Mouse (Mus musculus) CH12.LX (cell line): ENCODE measurements around the gene Mrpl19. TPM values are rescaled to one million over a fixed set of nuclear protein-coding genes. Genes with fewer than 3 reads are reported as not detected.
A peak's percentile ranks its signal among the peaks of the same experiment; 100 is the strongest.

Experiments used
- DNase-seq: peaks from one replicate; pipeline ENCODE4 v3.0.0-alpha.2; 2013; ENCODE audit errors: extremely low read depth
- H3K27ac ChIP-seq: 2 replicates; pipeline ENCODE4 v1.5.1; 2012; ENCODE audit warnings: low read depth, mild to moderate bottlenecking, control low read depth, moderate library complexity; ENCODE audit not compliant: insufficient read depth
- H3K27me3 ChIP-seq: replicated peaks from 2 replicates; pipeline ENCODE3; 2012; ENCODE audit warnings: inconsistent platforms
- H3K36me3 ChIP-seq, 2 experiments: replicated peaks in 1 of 2; 2 replicates each; pipeline versions ENCODE3 to v1.6.1; 2012; ENCODE audit warnings: inconsistent platforms in 1 of 2, low read length in 1 of 2, mild to moderate bottlenecking in 1 of 2, mixed read lengths in 1 of 2, moderate library complexity in 1 of 2; ENCODE audit not compliant: control insufficient read depth in 1 of 2, insufficient read depth in 1 of 2
- H3K4me1 ChIP-seq, 2 experiments: 2 replicates each; pipeline ENCODE4 v1.6.1; 2012; ENCODE audit warnings: inconsistent platforms in 1 of 2, moderate library complexity in 1 of 2; ENCODE audit not compliant: insufficient read depth in 2 of 2, control insufficient read depth in 1 of 2
- H3K4me2 ChIP-seq: 2 replicates; pipeline ENCODE4 v1.6.1; 2012; ENCODE audit warnings: low read depth, mild to moderate bottlenecking, control low read depth; ENCODE audit not compliant: poor library complexity, insufficient read depth, severe bottlenecking
- H3K4me3 ChIP-seq, 3 experiments: fragments of 150-350 bp in 1 of 3; sonication (generic) in 1 of 3; replicated peaks in 1 of 3; 2 replicates each; pipeline versions ENCODE3 to v1.5.1; 2011 to 2012; ENCODE audit warnings: low read depth in 2 of 3, low read length in 2 of 3, mild to moderate bottlenecking in 2 of 3, moderate library complexity in 2 of 3, control low read depth in 1 of 3, improper control_type of control experiment in 1 of 3, inconsistent platforms in 1 of 3, mixed read lengths in 1 of 3; ENCODE audit not compliant: poor library complexity in 1 of 3
- H3K79me2 ChIP-seq: replicated peaks from 2 replicates; pipeline ENCODE4 v1.6.1; 2012; ENCODE audit warnings: mild to moderate bottlenecking, moderate library complexity; ENCODE audit not compliant: control insufficient read depth, poor library complexity, insufficient read depth, severe bottlenecking; ENCODE audit errors: extremely low read depth
- H3K9ac ChIP-seq: 2 replicates; pipeline ENCODE4 v1.6.1; 2012; ENCODE audit warnings: low read depth, mild to moderate bottlenecking, control low read depth, moderate library complexity; ENCODE audit not compliant: insufficient read depth
- H3K9me3 ChIP-seq: replicated peaks from 2 replicates; pipeline ENCODE3; 2012; ENCODE audit warnings: low read length, inconsistent platforms, mixed read lengths
- BHLHE40 ChIP-seq: IDR thresholded peaks from 2 replicates; pipeline ENCODE4 v1.6.1; 2011; ENCODE audit warnings: mild to moderate bottlenecking, low read depth, low read length, improper control_type of control experiment
- CHD2 ChIP-seq: IDR thresholded peaks from 2 replicates; pipeline ENCODE4 v1.6.1; 2011; ENCODE audit warnings: low read length, improper control_type of control experiment
- ELF1 ChIP-seq: IDR thresholded peaks from 2 replicates; pipeline ENCODE4 v1.6.1; 2014; ENCODE audit warnings: low read depth, mild to moderate bottlenecking, inconsistent platforms, low read length, improper control_type of control experiment
- GABPA ChIP-seq: IDR thresholded peaks from 2 replicates; pipeline ENCODE4 v1.6.1; 2012; ENCODE audit warnings: low read depth, low read length, improper control_type of control experiment, inconsistent platforms; ENCODE audit not compliant: insufficient replicate concordance
- HCFC1 ChIP-seq: IDR thresholded peaks from 2 replicates; pipeline ENCODE4 v1.6.1; 2012; ENCODE audit warnings: low read depth, mild to moderate bottlenecking, inconsistent platforms, low read length, improper control_type of control experiment
- JUND ChIP-seq: conservative IDR thresholded peaks from 2 replicates; pipeline ENCODE4 v1.6.1; 2011; ENCODE audit warnings: low read depth, low read length, improper control_type of control experiment
- KAT2A ChIP-seq: IDR thresholded peaks from 2 replicates; pipeline ENCODE4 v1.6.1; 2012; ENCODE audit warnings: low read length, improper control_type of control experiment, inconsistent platforms; ENCODE audit not compliant: insufficient replicate concordance
- MAFK ChIP-seq: IDR thresholded peaks from 2 replicates; pipeline ENCODE4 v1.6.1; 2011; ENCODE audit warnings: low read length, improper control_type of control experiment; ENCODE audit not compliant: insufficient replicate concordance
- MAX ChIP-seq: IDR thresholded peaks from 2 replicates; pipeline ENCODE4 v1.6.1; 2011; ENCODE audit warnings: low read length, improper control_type of control experiment
- MEF2A ChIP-seq: IDR thresholded peaks from 2 replicates; pipeline ENCODE4 v1.6.1; 2014; ENCODE audit warnings: low read depth, mild to moderate bottlenecking, inconsistent platforms, low read length, improper control_type of control experiment, borderline replicate concordance
- MXI1 ChIP-seq: IDR thresholded peaks from 2 replicates; pipeline ENCODE4 v1.6.1; 2011; ENCODE audit warnings: mild to moderate bottlenecking, low read depth, low read length, improper control_type of control experiment
- MYC ChIP-seq: IDR thresholded peaks from 2 replicates; pipeline ENCODE4 v1.6.1; 2011; ENCODE audit warnings: low read depth, mild to moderate bottlenecking, improper control_type of control experiment, low read length
- NELFE ChIP-seq: IDR thresholded peaks from 2 replicates; pipeline ENCODE4 v1.6.1; 2011; ENCODE audit warnings: low read depth, low read length, improper control_type of control experiment
- NRF1 ChIP-seq: IDR thresholded peaks from 2 replicates; pipeline ENCODE4 v1.6.1; 2014; ENCODE audit warnings: low read depth, mild to moderate bottlenecking, inconsistent platforms, low read length, improper control_type of control experiment, moderate library complexity
- POLR2A ChIP-seq: IDR thresholded peaks from 2 replicates; pipeline ENCODE4 v1.6.1; 2011; ENCODE audit warnings: low read depth, mild to moderate bottlenecking, improper control_type of control experiment, low read length
- SIN3A ChIP-seq: IDR thresholded peaks from 2 replicates; pipeline ENCODE4 v1.6.1; 2012; ENCODE audit warnings: low read length, improper control_type of control experiment, inconsistent platforms
- TBP ChIP-seq: conservative IDR thresholded peaks from 2 replicates; pipeline ENCODE4 v1.6.1; 2011; ENCODE audit warnings: low read depth, low read length, improper control_type of control experiment
- TCF12 ChIP-seq: IDR thresholded peaks from 2 replicates; pipeline ENCODE4 v1.6.1; 2014; ENCODE audit warnings: low read depth, mild to moderate bottlenecking, inconsistent platforms, low read length, improper control_type of control experiment
- UBTF ChIP-seq: IDR thresholded peaks from 2 replicates; pipeline ENCODE4 v1.6.1; 2012; ENCODE audit warnings: low read depth, mild to moderate bottlenecking, inconsistent platforms, low read length, improper control_type of control experiment, moderate library complexity
- USF1 ChIP-seq: IDR thresholded peaks from 2 replicates; pipeline ENCODE4 v1.6.1; 2014; ENCODE audit warnings: low read depth, mild to moderate bottlenecking, inconsistent platforms, low read length, improper control_type of control experiment
- USF2 ChIP-seq: conservative IDR thresholded peaks from 2 replicates; pipeline ENCODE4 v1.6.1; 2011; ENCODE audit warnings: low read depth, low read length, improper control_type of control experiment
- ZMIZ1 ChIP-seq: IDR thresholded peaks from 2 replicates; pipeline ENCODE4 v1.6.1; 2012; ENCODE audit warnings: low read depth, mild to moderate bottlenecking, inconsistent platforms, low read length, improper control_type of control experiment
- ZNF384 ChIP-seq: IDR thresholded peaks from 2 replicates; pipeline ENCODE4 v1.6.1; 2012; ENCODE audit warnings: low read depth, low read length, improper control_type of control experiment, inconsistent platforms
- dilution Hi-C: fragments of 300-500 bp; cut with MboI; formaldehyde crosslinking; loops from 2 replicates; pipeline ENCODE4 v1.14.3; 2020; ENCODE audit warnings: low sequenced_read_pairs; ENCODE audit not compliant: extremely low pct_unique_long_range_greater_than_20kb, extremely low pct_ligation_motif_present
- in situ Hi-C: fragments of 300-500 bp; cut with MboI; formaldehyde crosslinking; loops from 3 replicates; pipeline ENCODE4 v1.14.3; 2019; ENCODE audit warnings: low sequenced_read_pairs, low pct_ligation_motif_present, low pct_unique_long_range_greater_than_20kb, mixed read lengths
- polyA plus RNA-seq: library from polyadenylated mRNA; unstranded; fragments of >175 nt; gene quantifications from 2 replicates; pipeline ENCODE4 v1.2.1, GENCODE M21; 2012; ENCODE audit warnings: low read depth; ENCODE audit not compliant: insufficient read length
- total RNA-seq, 2 experiments: library from RNA; depleted of rRNA; stranded (reverse); fragments of 300-350 nt in 1 of 2; fragments of >200 nt in 1 of 2; gene quantifications; 2 replicates each; pipeline ENCODE4 v1.2.3; 2012 to 2014

Gene Mrpl19
- total RNA-seq (2012; rRNA removed) (27.2 and 30.2 TPM in 2 replicates), total RNA-seq (2014; rRNA removed) (54.0 and 57.6 TPM in 2 replicates), polyA plus RNA-seq (96.2 and 104 TPM in 2 replicates)

DNA sequence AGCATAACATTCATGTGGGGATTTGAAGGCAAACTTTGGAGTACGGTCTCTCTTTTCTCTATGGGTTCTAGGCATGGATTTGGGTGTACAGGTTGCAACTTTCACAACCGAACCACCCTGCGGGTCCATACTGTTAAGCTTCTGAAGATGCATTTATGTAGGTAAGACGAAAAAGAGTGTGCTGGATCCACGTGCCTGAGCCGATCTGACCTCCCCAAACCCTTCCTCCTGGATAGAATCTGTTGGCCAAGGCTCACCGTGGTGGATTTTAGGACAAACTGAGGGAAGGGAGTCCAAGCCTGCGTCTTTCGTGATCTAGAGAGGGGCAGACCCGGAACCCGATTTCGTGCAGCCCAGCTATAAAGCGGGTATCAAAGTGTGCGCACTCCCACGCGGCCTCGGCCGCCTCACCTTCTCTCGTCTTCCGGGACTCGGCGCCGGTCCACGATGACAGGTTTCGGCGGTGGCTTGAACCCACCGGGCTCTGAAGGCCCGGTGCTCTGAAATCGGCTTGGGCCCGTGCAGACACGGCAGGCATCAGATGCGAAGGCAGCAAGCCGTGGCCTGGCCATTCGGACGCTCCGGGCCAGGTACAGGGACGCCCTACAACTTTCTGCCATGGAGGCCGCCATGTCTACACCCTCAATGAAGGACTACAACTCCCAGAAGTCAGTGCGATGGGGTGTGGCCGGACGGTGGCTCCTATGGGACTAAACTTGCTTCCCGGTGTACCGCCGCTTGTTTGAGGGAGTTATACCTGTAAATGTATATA is at the start of gene Mrpl19:
Mrpl19 (minus strand) TSS at position 663 of the 772 bp plus-strand sequence.
- Histone ChIP-seq H3K27me3 (peaks cover 14% of the 10 kb centered on the region), H3K4me2 (peak within 1 kb of the TSS; percentile 88), H3K9me3 (no peaks in the 10 kb centered on the region), H3K79me2 (peaks cover 14% of the 10 kb centered on the region), H3K9ac (peak within 1 kb of the TSS; percentile 90), H3K4me3 (peak within 1 kb of the TSS; percentile 71 to 97 (median 92)), H3K36me3 (peaks cover 29 to 34% of the 10 kb centered on the region in 2 experiments), H3K4me1 (peaks cover 4 to 20% of the 10 kb centered on the region in 2 experiments; a peak in 2 of 4 replicates), H3K27ac (no peak within 1 kb of the TSS)
- TF ChIP-seq BHLHE40 (peak; percentile 26; the same call in 1 of the 2 replicates), ZNF384 (no peak), HCFC1 (peak; percentile 97), KAT2A (peak; percentile 99), CHD2 (peak; percentile 30; the same call in 1 of the 2 replicates), MAX (0 out of 2 replicates have a peak, but pooled peaks have one; percentile 68), USF2 (no peak), ELF1 (peak; percentile 79), NRF1 (peak; percentile 68), SIN3A (peak; percentile 88), MXI1 (peak; percentile 85), UBTF (no peak), JUND (no peak), TBP (peak; percentile 70; the same call in 1 of the 2 replicates), MYC (peak; percentile 92), GABPA (peak; percentile 80; the same call in 1 of the 2 replicates), POLR2A (peak; percentile 68), MAFK (no peak), USF1 (no peak), ZMIZ1 (no peak), MEF2A (peak; percentile 46; the same call in 1 of the 2 replicates), NELFE (peak; percentile 50; the same call in 1 of the 2 replicates), TCF12 (peak; percentile 77)
- DNase-seq: peak; percentile 85
- dilution Hi-C loops: no loop called here
- in situ Hi-C loops: loop anchor here (25.0 kb wide), 1 partner anchor 747 kb away; the partner anchor contains the start of gene Pole4
